Comparison of ENCODE assay signal across 9 mouse cellular contexts in genomic region chr4:156200623-156201475, GRCm38 (mm10). TPM values are rescaled to one million over a fixed set of nuclear protein-coding genes. Genes with fewer than 3 reads are reported as not detected.
DNase-seq lines count a peak whose midpoint lies in the region; ATAC-seq and TF ChIP-seq lines count a peak whose summit lies in the region.
"Had no signal": no experiment of that assay in that cellular context is flagged by ENCODE, and none has a peak within 500 bp of the region (broad histone marks: within the 10 kb centered on the region; RNA-seq: fewer than 3 reads in every experiment).

Isg15 (minus strand) TSS chr4:156200818.

- H3K27me3 ChIP-seq in heart, adult 2 months (ENCODE audit: control insufficient read depth, insufficient read depth, low read length): no peaks in the 10 kb centered on the region
- H3K27me3 ChIP-seq in liver, postnatal 0 days (ENCODE audit: insufficient read depth, low read length): peaks cover 25% of the 10 kb centered on the region

- 42% methylated on average over 10 of the region's 10 CpGs for WGBS in heart, adult 2 months
- 41% methylated on average over 10 of the region's 10 CpGs for WGBS in liver, postnatal 0 days (ENCODE audit: insufficient replicate concordance)

- peak; percentile 92 for TF ChIP-seq POLR2A in heart, adult 2 months (IDR thresholded peaks at IDR 0.05; ENCODE audit: insufficient read depth, low read depth, low read length)
- TF ChIP-seq POLR2A in embryonic fibroblast, embryonic 13.5 days (IDR thresholded peaks at IDR 0.05; ENCODE audit: low read depth, low read length): peak; percentile 94

- H3K4me2 ChIP-seq in liver, postnatal 0 days (ENCODE audit: low read depth, low read length): peak within 1 kb of the TSS; percentile 99

- intact Hi-C loops in heart, adult 2 months (cut with DNase I): no loop called here
- intact Hi-C loops in left cerebral cortex, adult 2 months (cut with DNase I): no loop called here

- TF ChIP-seq CTCF in heart, adult 2 months (IDR thresholded peaks at IDR 0.05): no peak
- TF ChIP-seq CTCF in embryonic fibroblast, embryonic 13.5 days (IDR thresholded peaks at IDR 0.05; ENCODE audit: borderline replicate concordance, insufficient read depth, low read length): no peak
- no peak for TF ChIP-seq CTCF in liver, postnatal 0 days (IDR thresholded peaks at IDR 0.05; ENCODE audit: low read depth)
- TF ChIP-seq CTCF in left cerebral cortex, adult 2 months (IDR thresholded peaks at IDR 0.05): no peak

- DNase-seq in heart, adult 2 months: no peak
- no peak for DNase-seq in heart, adult 11 months
- peak; percentile 63 for DNase-seq in 3T3-L1 (ENCODE audit: low read depth, low spot score)
- no peak for DNase-seq in liver, postnatal 0 days
- DNase-seq in left cerebral cortex, adult 2 months (ENCODE audit: extremely low spot score in 1 of 2, low spot score in 2 of 2): no peak
- no peak for DNase-seq in urinary bladder, postnatal 36 days (ENCODE audit: low spot score in 2 of 2)

- H3K4me1 ChIP-seq in heart, adult 2 months (ENCODE audit: control insufficient read depth, insufficient read depth, low read length): peaks cover 18% of the 10 kb centered on the region
- peaks cover 6% of the 10 kb centered on the region; the same call in 1 of the 2 replicates for H3K4me1 ChIP-seq in embryonic fibroblast, embryonic 13.5 days (ENCODE audit: control insufficient read depth, insufficient read depth, low read length)
- peaks cover 32% of the 10 kb centered on the region for H3K4me1 ChIP-seq in liver, postnatal 0 days (ENCODE audit: insufficient read depth)

- no peaks in the 10 kb centered on the region for H3K9me3 ChIP-seq in liver, postnatal 0 days (ENCODE audit: low read length)
- H3K9me3 ChIP-seq: midbrain, embryonic 10.5 days had no signal

- no peak for ATAC-seq in liver, postnatal 0 days
- ATAC-seq in megakaryocyte-erythroid progenitor cell, adult 5-6 weeks (replicated peaks; ENCODE audit: low FRiP score, low TSS enrichment, poor library complexity, severe bottlenecking): no peak

- peak within 1 kb of the TSS; percentile 39 for H3K4me3 ChIP-seq in heart, adult 2 months
- H3K4me3 ChIP-seq in embryonic fibroblast, embryonic 13.5 days (ENCODE audit: insufficient read depth, low read length): peak within 1 kb of the TSS; percentile 33
- peak within 1 kb of the TSS; percentile 87 for H3K4me3 ChIP-seq in liver, postnatal 0 days (ENCODE audit: low read depth, low read length)
- H3K4me3 ChIP-seq in left cerebral cortex, adult 2 months: no peak within 1 kb of the TSS
- H3K4me3 ChIP-seq: midbrain, embryonic 10.5 days had no signal

- peak within 1 kb of the TSS; percentile 74 for H3K27ac ChIP-seq in heart, adult 2 months
- peak within 1 kb of the TSS; percentile 83 for H3K27ac ChIP-seq in embryonic fibroblast, embryonic 13.5 days (ENCODE audit: insufficient read depth, low read length)
- H3K27ac ChIP-seq in liver, postnatal 0 days (ENCODE audit: low read depth): peak within 1 kb of the TSS; percentile 96
- no peak within 1 kb of the TSS for H3K27ac ChIP-seq in left cerebral cortex, adult 2 months

- peak within 1 kb of the TSS; percentile 52 for H3K9ac ChIP-seq in heart, adult 2 months (ENCODE audit: low read depth, low read length)
- H3K9ac ChIP-seq in liver, postnatal 0 days (replicated peaks): peak within 1 kb of the TSS; percentile 12

- no peaks in the 10 kb centered on the region for H3K79me2 ChIP-seq in heart, adult 2 months (replicated peaks; ENCODE audit: control insufficient read depth, insufficient read depth, low read length)

- H3K36me3 ChIP-seq in heart, adult 2 months (ENCODE audit: control insufficient read depth, insufficient read depth, low read length): no peaks in the 10 kb centered on the region
- H3K36me3 ChIP-seq in liver, postnatal 0 days (replicated peaks; ENCODE audit: insufficient read depth, low read length): no peaks in the 10 kb centered on the region

- TF ChIP-seq EP300 in heart, adult 2 months (IDR thresholded peaks at IDR 0.05; ENCODE audit: insufficient read depth, low read depth, low read length): 0 out of 2 replicates have a peak, but pooled peaks have one; percentile 40
- TF ChIP-seq EP300 in liver, postnatal 0 days (IDR thresholded peaks at IDR 0.05; ENCODE audit: low read depth): 0 out of 2 replicates have a peak, but pooled peaks have one; percentile 24

RNA-seq across cellular contexts. Expression of gene Isg15, which starts in this region (rescaled TPM):
- total RNA-seq in heart, adult 2 months (2021): 1 to 10 TPM; 3.2 to 4.5 TPM
- 6.9 and 8.3 TPM in 2 replicates for polyA plus RNA-seq in heart, adult 2 months (2012; rRNA removed)
- polyA plus RNA-seq in embryonic fibroblast, embryonic 13.5 days (2011; ENCODE audit: insufficient read length, low read depth, missing spikeins): 71.0 and 85.7 TPM in 2 replicates
- polyA plus RNA-seq in liver, postnatal 0 days (2015; fragmentation: Nextera tagmentation; extraction: Ambion mirVana): 33.0 and 39.8 TPM in 2 replicates
- total RNA-seq in left cerebral cortex, adult 2 months (2021): 1 to 10 TPM; 1.1 to 1.5 TPM
- 0.66 and 3.4 TPM in 2 replicates for total RNA-seq in megakaryocyte-erythroid progenitor cell, adult 5-6 weeks (2014; fragmentation: Nextera tagmentation)
- total RNA-seq in megakaryocyte-erythroid progenitor cell, adult 5-6 weeks (2017): 3.2 and 5.6 TPM in 2 replicates
